In the genomic region with DNA sequence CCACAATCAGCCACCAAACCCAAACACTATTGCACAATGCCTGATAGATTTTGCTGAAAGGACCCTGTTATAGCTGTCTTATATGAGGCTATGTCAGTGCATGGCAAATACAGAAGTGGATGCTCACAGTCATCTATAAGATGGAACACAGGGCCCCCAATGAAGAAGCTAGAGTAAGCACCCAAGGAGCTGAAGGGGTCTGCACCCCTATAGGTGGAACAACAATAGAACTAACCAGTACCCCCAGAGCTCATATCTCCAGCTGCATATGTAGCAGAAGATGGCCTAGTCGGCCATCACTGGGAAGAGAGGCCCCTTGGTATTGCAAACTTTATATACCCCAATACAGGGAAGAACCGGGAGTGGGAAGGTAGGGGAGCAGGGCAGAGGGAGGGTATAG, we compare ENCODE assay signal across 10 mouse cellular contexts. TPM values are rescaled to one million over a fixed set of nuclear protein-coding genes. Genes with fewer than 3 reads are reported as not detected.
A peak's percentile ranks its signal among the peaks of the same experiment; 100 is the strongest.
DNase-seq lines count a peak whose midpoint lies in the region; ATAC-seq and TF ChIP-seq lines count a peak whose summit lies in the region.
"Not testable (repeated sequence)": the region's sequence is repeated elsewhere in the genome, so short reads cannot be mapped to it uniquely, and the experiment has no call there.
"Had no signal": no experiment of that assay in that cellular context is flagged by ENCODE, and none has a peak within 500 bp of the region (broad histone marks: within the 10 kb centered on the region; RNA-seq: fewer than 3 reads in every experiment).

No protein-coding gene starts in this region.

- not testable (repeated sequence) for ATAC-seq in embryonic facial prominence, embryonic 15.5 days (ENCODE audit: insufficient number of reproducible peaks, low FRiP score, low TSS enrichment, low read depth); hindbrain, embryonic 13.5 days (ENCODE audit: low FRiP score); kidney, embryonic 15.5 days (replicated peaks; ENCODE audit: low FRiP score); liver, embryonic 13.5 days (ENCODE audit: low read depth); midbrain, embryonic 11.5 days (ENCODE audit: low FRiP score); stomach, embryonic 14.5 days (ENCODE audit: insufficient number of reproducible peaks, insufficient read depth, low FRiP score, low read depth)

- not testable (repeated sequence) for H3K27ac ChIP-seq in bone marrow macrophage, adult 2 months (ENCODE audit: insufficient read depth, low read depth, low read length); embryonic facial prominence, embryonic 15.5 days (replicated peaks); kidney, embryonic 15.5 days; liver, embryonic 13.5 days; midbrain, embryonic 11.5 days (ENCODE audit: low read depth, low read length); stomach, embryonic 14.5 days (ENCODE audit: low read length)
- peak overlapping the region; percentile 18; the same call in 1 of the 2 replicates for H3K27ac ChIP-seq in hindbrain, embryonic 13.5 days

- WGBS in embryonic facial prominence, embryonic 15.5 days = 7% methylated on average over 2 of the region's 2 CpGs
- 6% methylated on average over 2 of the region's 2 CpGs for WGBS in hindbrain, embryonic 13.5 days
- WGBS in kidney, embryonic 15.5 days = 5% methylated on average over 2 of the region's 2 CpGs
- WGBS in liver, embryonic 13.5 days (ENCODE audit: insufficient replicate concordance) = 3% methylated on average over 2 of the region's 2 CpGs
- 11% methylated on average over 2 of the region's 2 CpGs for WGBS in midbrain, embryonic 11.5 days
- 7% methylated on average over 2 of the region's 2 CpGs for WGBS in stomach, embryonic 14.5 days

- H3K36me3 ChIP-seq in embryonic facial prominence, embryonic 15.5 days; hindbrain, embryonic 13.5 days; kidney, embryonic 15.5 days; liver, embryonic 13.5 days; midbrain, embryonic 11.5 days (ENCODE audit: control insufficient read depth, insufficient read depth, low read length); stomach, embryonic 14.5 days (ENCODE audit: control insufficient read depth, insufficient read depth, low read length): not testable (repeated sequence)

- peak overlapping the region; percentile 58 for H3K4me2 ChIP-seq in embryonic facial prominence, embryonic 15.5 days (replicated peaks)
- peak overlapping the region; percentile 60 for H3K4me2 ChIP-seq in hindbrain, embryonic 13.5 days
- peak overlapping the region; percentile 69 for H3K4me2 ChIP-seq in kidney, embryonic 15.5 days
- H3K4me2 ChIP-seq in liver, embryonic 13.5 days = peak overlapping the region; percentile 79
- H3K4me2 ChIP-seq in midbrain, embryonic 11.5 days = peak overlapping the region; percentile 43
- peak overlapping the region; percentile 44 for H3K4me2 ChIP-seq in stomach, embryonic 14.5 days (replicated peaks; ENCODE audit: low read depth, low read length)

- peak overlapping the region; percentile 61 for H3K4me3 ChIP-seq in bone marrow macrophage, adult 2 months (ENCODE audit: insufficient read depth, low read length)
- H3K4me3 ChIP-seq in embryonic facial prominence, embryonic 15.5 days (replicated peaks) = peak overlapping the region; percentile 96
- peak overlapping the region; percentile 76 for H3K4me3 ChIP-seq in hindbrain, embryonic 13.5 days
- H3K4me3 ChIP-seq in kidney, embryonic 15.5 days (replicated peaks) = peak overlapping the region; percentile 93
- H3K4me3 ChIP-seq in liver, embryonic 13.5 days (replicated peaks) = peak overlapping the region; percentile 86
- H3K4me3 ChIP-seq in midbrain, embryonic 11.5 days (ENCODE audit: low read depth, low read length) = peak overlapping the region; percentile 83
- peak overlapping the region; percentile 50 for H3K4me3 ChIP-seq in stomach, embryonic 14.5 days (ENCODE audit: low read depth, low read length)

- peak overlapping the region; percentile 21; the same call in 1 of the 2 replicates for H3K9ac ChIP-seq in embryonic facial prominence, embryonic 15.5 days
- H3K9ac ChIP-seq in hindbrain, embryonic 13.5 days = peak overlapping the region; percentile 65
- peak overlapping the region; percentile 33; the same call in 1 of the 2 replicates for H3K9ac ChIP-seq in kidney, embryonic 15.5 days
- H3K9ac ChIP-seq in liver, embryonic 13.5 days = peak overlapping the region; percentile 60
- peak overlapping the region; percentile 33; the same call in 1 of the 2 replicates for H3K9ac ChIP-seq in midbrain, embryonic 11.5 days (ENCODE audit: low read length)
- H3K9ac ChIP-seq in stomach, embryonic 14.5 days (replicated peaks; ENCODE audit: low read depth, low read length) = not testable (repeated sequence)

- H3K27me3 ChIP-seq in embryonic facial prominence, embryonic 15.5 days; hindbrain, embryonic 13.5 days; kidney, embryonic 15.5 days; liver, embryonic 13.5 days; midbrain, embryonic 11.5 days (ENCODE audit: control insufficient read depth, insufficient read depth, low read length); stomach, embryonic 14.5 days (ENCODE audit: control insufficient read depth, insufficient read depth, low read length): not testable (repeated sequence)

- H3K4me1 ChIP-seq in bone marrow macrophage, adult 2 months (ENCODE audit: control insufficient read depth, insufficient read depth, low read length); embryonic facial prominence, embryonic 15.5 days; hindbrain, embryonic 13.5 days (replicated peaks); kidney, embryonic 15.5 days; midbrain, embryonic 11.5 days (ENCODE audit: control insufficient read depth, insufficient read depth, low read length); stomach, embryonic 14.5 days (ENCODE audit: control insufficient read depth, insufficient read depth, low read length): not testable (repeated sequence)
- H3K4me1 ChIP-seq in liver, embryonic 13.5 days (replicated peaks) = peaks cover 16% of the 10 kb centered on the region

- DNase-seq in heart, adult 11 months = peak; percentile 87
- DNase-seq in liver, embryonic 13.5 days = not testable (repeated sequence)
- DNase-seq in midbrain, embryonic 11.5 days (ENCODE audit: low spot score, missing footprints) = peak; percentile 83

- TF ChIP-seq CTCF in bone marrow macrophage, adult 2 months (IDR thresholded peaks at IDR 0.05; ENCODE audit: low read depth, low read length) = not testable (repeated sequence)

- not testable (repeated sequence) for H3K9me3 ChIP-seq in embryonic facial prominence, embryonic 15.5 days (replicated peaks); hindbrain, embryonic 13.5 days; kidney, embryonic 15.5 days (replicated peaks); liver, embryonic 13.5 days (replicated peaks); midbrain, embryonic 11.5 days (ENCODE audit: control insufficient read depth, low read length); stomach, embryonic 14.5 days (ENCODE audit: control insufficient read depth, low read depth, low read length)

- not testable (repeated sequence) for TF ChIP-seq POLR2A in bone marrow macrophage, adult 2 months (IDR thresholded peaks at IDR 0.05; ENCODE audit: borderline replicate concordance, low read depth, low read length)

RNA-seq across cellular contexts. Expression of a gene that starts 33.7 kb away (rescaled TPM):
- polyA plus RNA-seq in bone marrow macrophage, adult 2 months (2012; ENCODE audit: insufficient read depth, insufficient read length, missing spikeins) = 90.6 and 99.6 TPM in 2 replicates
- 39.2 and 41.0 TPM in 2 replicates for polyA plus RNA-seq in embryonic facial prominence, embryonic 15.5 days (2015; fragmentation: Nextera tagmentation; extraction: Ambion mirVana)
- 52.5 and 56.1 TPM in 2 replicates for polyA plus RNA-seq in hindbrain, embryonic 13.5 days (2015; fragmentation: Nextera tagmentation; extraction: Ambion mirVana)
- 47.9 and 49.1 TPM in 2 replicates for polyA plus RNA-seq in kidney, embryonic 15.5 days (2015; fragmentation: Nextera tagmentation; extraction: Ambion mirVana)
- 18.0 and 21.4 TPM in 2 replicates for polyA plus RNA-seq in liver, embryonic 13.5 days (2015; fragmentation: Nextera tagmentation; extraction: Ambion mirVana)
- polyA plus RNA-seq in midbrain, embryonic 11.5 days (2014; fragmentation: Nextera tagmentation; extraction: Ambion mirVana) = 79.1 and 82.5 TPM in 2 replicates
- polyA plus RNA-seq in stomach, embryonic 14.5 days (2014; fragmentation: Nextera tagmentation; extraction: Ambion mirVana) = 65.8 and 69.2 TPM in 2 replicates

RNA-seq across cellular contexts. Expression of a gene that starts 41.3 kb away (rescaled TPM):
- not detected in 2 replicates for polyA plus RNA-seq in bone marrow macrophage, adult 2 months (2012; ENCODE audit: insufficient read depth, insufficient read length, missing spikeins)
- not detected in 2 replicates for polyA plus RNA-seq in embryonic facial prominence, embryonic 15.5 days (2015; fragmentation: Nextera tagmentation; extraction: Ambion mirVana)
- not detected in 2 replicates for polyA plus RNA-seq in hindbrain, embryonic 13.5 days (2015; fragmentation: Nextera tagmentation; extraction: Ambion mirVana)
- polyA plus RNA-seq in kidney, embryonic 15.5 days (2015; fragmentation: Nextera tagmentation; extraction: Ambion mirVana) = not detected in 2 replicates
- polyA plus RNA-seq in liver, embryonic 13.5 days (2015; fragmentation: Nextera tagmentation; extraction: Ambion mirVana) = not detected in 2 replicates
- not detected in 2 replicates for polyA plus RNA-seq in midbrain, embryonic 11.5 days (2014; fragmentation: Nextera tagmentation; extraction: Ambion mirVana)
- not detected in 2 replicates for polyA plus RNA-seq in stomach, embryonic 14.5 days (2014; fragmentation: Nextera tagmentation; extraction: Ambion mirVana)
- polyA plus RNA-seq: CD4-positive, CD25-positive, alpha-beta regulatory T cell, adult 4 months; urinary bladder, adult 2 months had no signal
